Mouse (Mus musculus) CH12.LX (cell line): Measurements from ENCODE around the gene Ahr. TPM values are rescaled to one million over a fixed set of nuclear protein-coding genes. Genes with fewer than 3 reads are reported as not detected.

Source experiments
- DNase-seq: peaks from one replicate; pipeline ENCODE4 v3.0.0-alpha.2; 2013; ENCODE audit errors: extremely low read depth
- H3K27ac ChIP-seq: 2 replicates; pipeline ENCODE4 v1.5.1; 2012; ENCODE audit warnings: low read depth, mild to moderate bottlenecking, control low read depth, moderate library complexity; ENCODE audit not compliant: insufficient read depth
- H3K27me3 ChIP-seq: replicated peaks from 2 replicates; pipeline ENCODE3; 2012; ENCODE audit warnings: inconsistent platforms
- H3K36me3 ChIP-seq, 2 experiments: replicated peaks in 1 of 2; 2 replicates each; pipeline versions ENCODE3 to v1.6.1; 2012; ENCODE audit warnings: inconsistent platforms in 1 of 2, low read length in 1 of 2, mild to moderate bottlenecking in 1 of 2, mixed read lengths in 1 of 2, moderate library complexity in 1 of 2; ENCODE audit not compliant: control insufficient read depth in 1 of 2, insufficient read depth in 1 of 2
- H3K4me1 ChIP-seq, 2 experiments: 2 replicates each; pipeline ENCODE4 v1.6.1; 2012; ENCODE audit warnings: inconsistent platforms in 1 of 2, moderate library complexity in 1 of 2; ENCODE audit not compliant: insufficient read depth in 2 of 2, control insufficient read depth in 1 of 2
- H3K4me2 ChIP-seq: 2 replicates; pipeline ENCODE4 v1.6.1; 2012; ENCODE audit warnings: low read depth, mild to moderate bottlenecking, control low read depth; ENCODE audit not compliant: poor library complexity, insufficient read depth, severe bottlenecking
- H3K4me3 ChIP-seq, 3 experiments: fragments of 150-350 bp in 1 of 3; sonication (generic) in 1 of 3; replicated peaks in 1 of 3; 2 replicates each; pipeline versions ENCODE3 to v1.5.1; 2011 to 2012; ENCODE audit warnings: low read depth in 2 of 3, low read length in 2 of 3, mild to moderate bottlenecking in 2 of 3, moderate library complexity in 2 of 3, control low read depth in 1 of 3, improper control_type of control experiment in 1 of 3, inconsistent platforms in 1 of 3, mixed read lengths in 1 of 3; ENCODE audit not compliant: poor library complexity in 1 of 3
- H3K79me2 ChIP-seq: replicated peaks from 2 replicates; pipeline ENCODE4 v1.6.1; 2012; ENCODE audit warnings: mild to moderate bottlenecking, moderate library complexity; ENCODE audit not compliant: control insufficient read depth, poor library complexity, insufficient read depth, severe bottlenecking; ENCODE audit errors: extremely low read depth
- H3K9ac ChIP-seq: 2 replicates; pipeline ENCODE4 v1.6.1; 2012; ENCODE audit warnings: low read depth, mild to moderate bottlenecking, control low read depth, moderate library complexity; ENCODE audit not compliant: insufficient read depth
- H3K9me3 ChIP-seq: replicated peaks from 2 replicates; pipeline ENCODE3; 2012; ENCODE audit warnings: low read length, inconsistent platforms, mixed read lengths
- BHLHE40 ChIP-seq: IDR thresholded peaks from 2 replicates; pipeline ENCODE4 v1.6.1; 2011; ENCODE audit warnings: mild to moderate bottlenecking, low read depth, low read length, improper control_type of control experiment
- CHD1 ChIP-seq: IDR thresholded peaks from 2 replicates; pipeline ENCODE4 v1.6.1; 2012; ENCODE audit warnings: low read depth, low read length, improper control_type of control experiment, inconsistent platforms
- CHD2 ChIP-seq: IDR thresholded peaks from 2 replicates; pipeline ENCODE4 v1.6.1; 2011; ENCODE audit warnings: low read length, improper control_type of control experiment
- CTCF ChIP-seq, 2 experiments: IDR thresholded peaks in 1 of 2; conservative IDR thresholded peaks in 1 of 2; 2 replicates each; pipeline ENCODE4 v1.5.1; 2011 to 2012; ENCODE audit warnings: low read depth in 2 of 2, low read length in 2 of 2, improper control_type of control experiment in 1 of 2, inconsistent platforms in 1 of 2, mild to moderate bottlenecking in 1 of 2, moderate library complexity in 1 of 2
- E2F4 ChIP-seq: IDR thresholded peaks from 2 replicates; pipeline ENCODE4 v1.6.1; 2011; ENCODE audit warnings: low read depth, low read length, improper control_type of control experiment; ENCODE audit not compliant: insufficient replicate concordance
- ELF1 ChIP-seq: IDR thresholded peaks from 2 replicates; pipeline ENCODE4 v1.6.1; 2014; ENCODE audit warnings: low read depth, mild to moderate bottlenecking, inconsistent platforms, low read length, improper control_type of control experiment
- MAX ChIP-seq: IDR thresholded peaks from 2 replicates; pipeline ENCODE4 v1.6.1; 2011; ENCODE audit warnings: low read length, improper control_type of control experiment
- MAZ ChIP-seq: IDR thresholded peaks from 2 replicates; pipeline ENCODE4 v1.6.1; 2012; ENCODE audit warnings: low read depth, mild to moderate bottlenecking, inconsistent platforms, low read length, improper control_type of control experiment, moderate library complexity
- MEF2A ChIP-seq: IDR thresholded peaks from 2 replicates; pipeline ENCODE4 v1.6.1; 2014; ENCODE audit warnings: low read depth, mild to moderate bottlenecking, inconsistent platforms, low read length, improper control_type of control experiment, borderline replicate concordance
- MXI1 ChIP-seq: IDR thresholded peaks from 2 replicates; pipeline ENCODE4 v1.6.1; 2011; ENCODE audit warnings: mild to moderate bottlenecking, low read depth, low read length, improper control_type of control experiment
- MYC ChIP-seq: IDR thresholded peaks from 2 replicates; pipeline ENCODE4 v1.6.1; 2011; ENCODE audit warnings: low read depth, mild to moderate bottlenecking, improper control_type of control experiment, low read length
- NRF1 ChIP-seq: IDR thresholded peaks from 2 replicates; pipeline ENCODE4 v1.6.1; 2014; ENCODE audit warnings: low read depth, mild to moderate bottlenecking, inconsistent platforms, low read length, improper control_type of control experiment, moderate library complexity
- POLR2A ChIP-seq: IDR thresholded peaks from 2 replicates; pipeline ENCODE4 v1.6.1; 2011; ENCODE audit warnings: low read depth, mild to moderate bottlenecking, improper control_type of control experiment, low read length
- POLR2AphosphoS2 ChIP-seq: IDR thresholded peaks from 2 replicates; pipeline ENCODE4 v1.6.1; 2011; ENCODE audit warnings: low read depth, low read length, improper control_type of control experiment
- RAD21 ChIP-seq: IDR thresholded peaks from 2 replicates; pipeline ENCODE4 v1.6.1; 2011; ENCODE audit warnings: low read depth, mild to moderate bottlenecking, low read length, improper control_type of control experiment, moderate library complexity
- RCOR1 ChIP-seq: conservative IDR thresholded peaks from 2 replicates; pipeline ENCODE4 v1.6.1; 2012; ENCODE audit warnings: low read depth, mild to moderate bottlenecking, inconsistent platforms, low read length, improper control_type of control experiment
- SIN3A ChIP-seq: IDR thresholded peaks from 2 replicates; pipeline ENCODE4 v1.6.1; 2012; ENCODE audit warnings: low read length, improper control_type of control experiment, inconsistent platforms
- SMC3 ChIP-seq: IDR thresholded peaks from 2 replicates; pipeline ENCODE4 v1.6.1; 2011; ENCODE audit warnings: low read depth, low read length, improper control_type of control experiment
- UBTF ChIP-seq: IDR thresholded peaks from 2 replicates; pipeline ENCODE4 v1.6.1; 2012; ENCODE audit warnings: low read depth, mild to moderate bottlenecking, inconsistent platforms, low read length, improper control_type of control experiment, moderate library complexity
- USF1 ChIP-seq: IDR thresholded peaks from 2 replicates; pipeline ENCODE4 v1.6.1; 2014; ENCODE audit warnings: low read depth, mild to moderate bottlenecking, inconsistent platforms, low read length, improper control_type of control experiment
- ZKSCAN1 ChIP-seq: IDR thresholded peaks from 2 replicates; pipeline ENCODE4 v1.6.1; 2012; ENCODE audit warnings: low read depth, inconsistent platforms, low read length, improper control_type of control experiment, borderline replicate concordance
- ZMIZ1 ChIP-seq: IDR thresholded peaks from 2 replicates; pipeline ENCODE4 v1.6.1; 2012; ENCODE audit warnings: low read depth, mild to moderate bottlenecking, inconsistent platforms, low read length, improper control_type of control experiment
- ZNF384 ChIP-seq: IDR thresholded peaks from 2 replicates; pipeline ENCODE4 v1.6.1; 2012; ENCODE audit warnings: low read depth, low read length, improper control_type of control experiment, inconsistent platforms
- dilution Hi-C: fragments of 300-500 bp; cut with MboI; formaldehyde crosslinking; loops from 2 replicates; pipeline ENCODE4 v1.14.3; 2020; ENCODE audit warnings: low sequenced_read_pairs; ENCODE audit not compliant: extremely low pct_unique_long_range_greater_than_20kb, extremely low pct_ligation_motif_present
- in situ Hi-C: fragments of 300-500 bp; cut with MboI; formaldehyde crosslinking; loops from 3 replicates; pipeline ENCODE4 v1.14.3; 2019; ENCODE audit warnings: low sequenced_read_pairs, low pct_ligation_motif_present, low pct_unique_long_range_greater_than_20kb, mixed read lengths
- polyA plus RNA-seq: library from polyadenylated mRNA; unstranded; fragments of >175 nt; gene quantifications from 2 replicates; pipeline ENCODE4 v1.2.1, GENCODE M21; 2012; ENCODE audit warnings: low read depth; ENCODE audit not compliant: insufficient read length
- total RNA-seq, 2 experiments: library from RNA; depleted of rRNA; stranded (reverse); fragments of 300-350 nt in 1 of 2; fragments of >200 nt in 1 of 2; gene quantifications; 2 replicates each; pipeline ENCODE4 v1.2.3; 2012 to 2014

The Ahr gene
- total and polyA plus RNA-seq, 3 experiments: 4.9 to 8.2 (median 7.1) TPM

DNA sequence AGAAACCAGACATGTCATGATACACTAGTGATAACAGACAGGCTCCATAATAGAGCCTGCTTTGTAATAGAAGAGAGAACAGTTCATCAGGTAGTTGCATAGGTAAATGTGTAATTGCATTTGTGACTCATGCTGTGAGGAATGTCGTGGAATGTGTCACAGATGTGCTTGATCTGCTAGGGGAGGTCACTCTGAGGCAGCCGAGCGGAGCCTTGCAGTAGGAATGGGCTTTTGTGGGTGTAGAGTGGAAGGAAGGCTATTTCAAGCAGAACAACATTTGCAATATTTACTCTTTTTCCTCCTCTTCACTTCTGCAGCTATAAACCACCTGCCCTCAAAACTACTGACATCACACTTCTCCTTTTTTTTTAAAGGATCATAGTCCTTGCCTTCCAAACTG is 4.0 kb upstream of the Ahr start:
- DNase-seq: no peak
- Histone ChIP-seq H3K9ac (no peak overlapping the region), H3K36me3 (no peaks in the 10 kb centered on the region), H3K4me2 (no peak overlapping the region), H3K4me1 (peaks cover 2 to 14% of the 10 kb centered on the region in 2 experiments; a peak in 3 of 4 replicates), H3K4me3 (no peak overlapping the region), H3K79me2 (no peaks in the 10 kb centered on the region), H3K9me3 (no peaks in the 10 kb centered on the region), H3K27me3 (no peaks in the 10 kb centered on the region), H3K27ac (no peak overlapping the region)
- dilution Hi-C loops (no loop called here), in situ Hi-C loops (loop anchor here (10.0 kb wide), 1 partner anchor 296 kb away; no protein-coding TSS in a partner anchor)
- TF ChIP-seq RAD21 (no peak), MAZ (no peak), POLR2A (no peak), UBTF (no peak), ZMIZ1 (no peak), CHD2 (no peak), CHD1 (no peak), USF1 (no peak), ZNF384 (no peak), POLR2AphosphoS2 (no peak), ZKSCAN1 (no peak), E2F4 (no peak), RCOR1 (no peak), SMC3 (no peak), ELF1 (no peak), SIN3A (no peak)

DNA sequence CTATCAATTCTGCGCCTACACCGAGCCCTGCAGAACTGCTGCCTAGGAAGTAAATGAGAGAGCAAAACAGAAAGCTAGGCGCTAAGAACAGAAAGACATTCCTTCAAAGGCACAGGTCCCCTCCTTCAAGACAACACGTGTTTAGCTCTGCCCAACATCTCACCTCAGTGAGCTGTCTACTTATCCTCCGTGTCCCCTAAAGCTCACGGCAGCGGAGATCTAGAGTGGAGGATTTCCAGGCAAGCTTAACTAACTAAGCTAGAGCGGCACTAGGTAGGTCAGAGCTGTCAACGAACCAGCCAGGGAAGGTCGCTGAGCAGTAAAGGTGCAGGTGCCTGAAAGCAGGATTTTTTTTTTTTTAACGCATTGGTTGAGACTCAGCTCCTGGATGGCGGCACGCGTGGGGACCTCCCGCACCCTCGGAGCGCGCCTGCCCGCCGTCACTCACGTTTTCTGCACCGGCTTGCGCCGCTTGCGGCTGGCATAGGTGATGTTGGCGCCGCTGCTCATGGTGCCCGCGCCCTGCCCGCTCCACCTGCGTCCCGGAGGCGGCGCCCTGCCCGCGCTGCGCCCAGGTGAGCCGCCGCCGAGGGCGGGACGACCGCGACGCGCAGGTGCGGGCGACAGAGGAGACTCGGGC is 604 bp downstream of the Ahr start:
- TF ChIP-seq RAD21 (no peak), UBTF (0 out of 2 replicates have a peak, but pooled peaks have one; percentile 26), MAX (peak; percentile 84), MYC (peak; percentile 33; the same call in 1 of the 2 replicates), POLR2A (no peak), NRF1 (peak; percentile 39; the same call in 1 of the 2 replicates), MEF2A (no peak), BHLHE40 (peak; percentile 74), MXI1 (peak; percentile 61; the same call in 1 of the 2 replicates), CTCF (conservative IDR thresholded peaks at IDR 0.05 in 1 of 2, IDR thresholded peaks at IDR 0.05 in 1 of 2; ENCODE audit: low read depth in 2 of 2, low read length in 2 of 2) (peak in 1 of 2 experiments; percentile 13; a peak in 1 of 4 replicates)
- peaks cover 4 to 17% of the 10 kb centered on the region in 2 experiments; a peak in 3 of 4 replicates for H3K4me1 ChIP-seq
- H3K79me2 ChIP-seq: peaks cover 17% of the 10 kb centered on the region
- dilution Hi-C loops (no loop called here), in situ Hi-C loops (loop anchor here (10.0 kb wide), 1 partner anchor 301 kb away; no protein-coding TSS in a partner anchor)
- H3K9ac ChIP-seq: peak overlapping the region; percentile 1; the same call in 1 of the 2 replicates
- no peaks in the 10 kb centered on the region for H3K36me3 ChIP-seq
- H3K27ac ChIP-seq: peak overlapping the region; percentile 0; the same call in 1 of the 2 replicates
- peak overlapping the region; percentile 47 for H3K4me2 ChIP-seq
- no peaks in the 10 kb centered on the region for H3K27me3 ChIP-seq
- DNase-seq: peak; percentile 54
- H3K9me3 ChIP-seq: no peaks in the 10 kb centered on the region
- H3K4me3 ChIP-seq: peak overlapping the region; percentile 71 to 86 (median 79)
